Mouse (Mus musculus): ENCODE measurements around the gene Ndufa5.

DNA sequence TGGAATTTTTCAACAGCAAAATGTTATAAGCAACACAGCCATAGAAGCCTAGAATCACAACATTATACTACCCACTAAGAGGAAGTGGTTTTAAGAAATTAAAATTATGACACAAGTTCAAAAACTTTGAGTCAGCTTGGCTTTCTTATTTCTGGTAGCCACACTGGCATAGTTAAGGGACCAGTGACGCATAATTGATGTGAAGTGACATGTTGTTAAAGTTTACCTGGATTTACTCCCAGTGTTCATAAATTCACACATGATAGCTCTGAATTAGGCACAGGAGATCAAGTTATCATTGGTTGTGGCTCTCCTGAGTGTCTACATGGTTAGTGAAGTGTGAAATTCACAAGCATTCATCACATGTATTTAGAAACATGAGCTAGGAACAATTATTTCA lies 37.1 kb upstream of the Ndufa5 start:
- no peak for TF ChIP-seq CTCF (IDR thresholded peaks at IDR 0.05; ENCODE audit: low read depth, low read length)
- no peak for TF ChIP-seq POLR2A (IDR thresholded peaks at IDR 0.05; ENCODE audit: insufficient read depth, low read length)

All from ES-Bruce4 (cell line).